Mouse (Mus musculus): ENCODE data around the gene Rtp4. TPM values are rescaled to one million over a fixed set of nuclear protein-coding genes. Genes with fewer than 3 reads are reported as not detected.

The Rtp4 gene
- total RNA-seq, 4 experiments from 2014 or later = 0.75 to 1.4 (median 1.1) TPM

DNA sequence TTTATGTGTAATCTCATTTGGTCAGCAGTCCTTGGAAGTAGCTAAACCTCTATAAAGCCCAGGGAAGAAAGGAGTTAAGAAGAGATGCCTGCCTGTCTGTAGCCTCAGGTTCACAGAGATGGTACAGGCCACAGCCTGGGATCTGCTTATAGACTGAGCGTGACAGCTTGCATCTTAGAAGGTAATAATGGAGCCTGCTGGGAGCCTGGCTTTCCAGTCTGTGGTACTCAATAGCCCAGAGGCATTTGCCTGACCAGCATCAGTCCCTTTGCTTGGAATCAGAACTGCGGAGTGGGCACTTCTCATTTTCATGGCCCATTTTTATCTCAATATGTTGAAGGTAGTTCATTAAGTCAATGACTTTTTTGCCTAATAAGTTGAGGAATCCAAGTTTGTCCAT, 54.5 kb downstream of the Rtp4 start:
- no peak for DNase-seq (ENCODE audit: low spot score in 2 of 2)

DNA sequence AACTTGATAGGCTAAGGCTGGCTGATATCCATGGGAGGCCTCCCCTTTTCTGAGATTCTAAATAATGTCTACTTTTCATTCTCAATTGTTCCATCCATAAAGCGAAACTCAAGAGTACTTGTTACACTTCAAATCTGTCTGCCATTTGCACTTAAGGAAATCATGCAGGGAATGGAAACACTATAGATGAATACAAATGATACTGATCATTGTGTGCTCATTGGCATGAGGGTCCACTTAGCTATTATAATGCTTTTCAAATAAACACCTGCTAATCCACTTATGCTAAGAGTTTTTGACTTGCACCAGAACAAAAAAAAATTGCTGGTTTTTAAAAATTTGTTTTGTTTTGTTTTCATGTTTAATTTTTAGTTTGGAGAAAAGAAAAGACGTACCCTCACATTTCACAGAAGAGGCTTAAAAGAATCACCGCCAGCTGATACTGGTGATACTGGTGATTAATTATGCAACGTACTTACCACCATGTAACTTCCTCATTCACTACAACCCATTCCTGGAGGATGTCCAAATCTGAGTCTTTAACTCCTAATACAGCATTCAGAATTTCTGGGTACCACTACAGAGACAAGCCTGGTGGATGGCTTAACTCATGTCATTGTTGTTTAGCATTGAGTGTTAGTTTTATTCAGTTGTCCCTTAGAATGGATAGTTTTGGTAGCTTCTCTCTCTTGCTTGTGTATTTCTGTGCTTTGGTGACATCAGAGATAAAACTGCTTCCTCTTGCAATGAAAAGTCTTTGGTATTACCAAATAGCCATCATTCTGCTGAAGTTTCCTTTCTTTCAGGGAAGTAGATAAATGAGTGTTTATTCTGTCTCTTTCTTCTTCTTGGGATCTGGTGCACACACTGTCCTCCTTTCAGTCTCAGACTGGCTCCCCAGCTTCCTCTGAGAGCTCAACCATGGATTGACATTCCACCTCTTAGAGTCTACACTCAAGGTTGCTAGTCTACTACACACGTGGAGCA, 71.3 kb downstream of the Rtp4 start:
- no peak for DNase-seq (ENCODE audit: low spot score in 2 of 2)

DNA sequence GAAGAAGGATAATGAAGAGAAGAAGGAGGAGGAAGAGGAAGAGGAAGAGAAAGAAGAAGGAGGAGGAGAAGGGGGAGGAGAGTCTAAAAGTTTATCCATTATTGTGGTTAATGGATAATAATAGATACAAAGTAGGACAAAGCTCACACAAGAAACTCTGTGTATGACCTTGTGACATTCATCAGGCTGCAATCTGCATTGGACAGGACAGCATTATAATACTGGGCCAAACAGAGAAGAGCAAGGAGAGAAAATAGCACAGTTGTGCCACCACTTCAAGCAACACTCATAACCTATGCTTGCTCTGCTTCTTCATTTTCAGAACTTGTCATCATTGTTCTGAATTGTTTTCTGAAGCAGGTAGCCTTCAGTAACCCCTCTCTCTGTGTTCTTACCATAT, 72.4 kb downstream of the Rtp4 start:
- no peak for DNase-seq (ENCODE audit: low spot score in 2 of 2)

DNA sequence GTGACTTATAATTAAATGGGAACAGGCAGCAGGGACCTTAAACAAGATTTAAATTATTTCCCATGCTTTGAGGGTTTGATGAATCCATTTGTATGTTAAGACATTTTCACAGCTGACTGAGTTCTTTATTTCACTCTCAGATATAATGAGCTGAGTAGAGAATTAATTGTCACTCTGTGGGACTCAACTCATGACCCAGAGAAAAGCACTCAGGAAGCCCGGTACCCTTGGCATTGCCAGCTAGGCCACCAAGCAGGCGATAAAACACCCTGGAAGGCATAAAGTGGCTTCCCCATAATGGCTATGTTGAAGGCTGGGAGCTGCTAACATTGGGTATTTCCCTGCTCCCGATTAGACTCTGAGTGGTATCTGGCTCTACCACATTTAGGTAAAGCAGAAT, 76.6 kb downstream of the Rtp4 start:
- no peak for DNase-seq (ENCODE audit: low spot score in 2 of 2)

DNA sequence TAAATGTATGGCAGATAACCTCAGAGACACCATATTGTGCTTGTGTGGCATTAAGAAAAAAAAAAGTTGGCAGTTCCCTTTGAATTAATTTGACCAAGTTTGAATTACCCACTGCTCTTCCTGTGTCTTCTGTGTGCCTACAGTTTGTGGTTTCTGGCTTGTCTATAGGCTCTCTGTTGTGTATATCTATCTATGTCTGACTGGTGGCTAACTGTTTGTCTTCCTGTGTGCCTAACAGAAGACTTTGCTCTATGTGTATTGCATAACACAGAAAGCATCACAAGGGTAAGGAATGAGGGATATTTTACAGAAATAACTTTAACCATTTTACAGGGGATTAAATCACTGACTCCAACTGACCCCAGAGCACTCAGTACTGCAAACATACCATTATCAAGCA, 77.9 kb downstream of the Rtp4 start:
- DNase-seq (ENCODE audit: low spot score in 2 of 2) = no peak

DNA sequence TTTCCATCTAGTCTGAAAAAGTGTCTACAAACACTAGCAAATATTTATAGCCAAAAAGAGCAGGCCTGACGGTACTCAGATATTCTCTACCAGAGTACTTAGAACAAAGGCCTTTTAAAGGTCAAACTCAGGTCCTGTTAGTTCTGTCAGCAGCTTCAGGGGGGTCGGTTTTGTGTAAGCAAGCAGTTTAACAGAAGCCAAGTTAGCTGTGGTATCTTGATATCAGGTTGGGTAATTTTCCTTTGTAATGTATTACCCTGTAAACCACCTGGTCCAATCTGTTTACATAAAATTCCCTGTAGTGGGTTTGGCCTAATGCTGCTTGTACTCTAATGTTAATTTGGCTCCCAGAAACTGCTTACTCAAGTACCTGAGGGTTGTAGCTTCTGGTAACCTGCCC, 86.1 kb downstream of the Rtp4 start:
- no peak for DNase-seq (ENCODE audit: low spot score in 2 of 2)

DNA sequence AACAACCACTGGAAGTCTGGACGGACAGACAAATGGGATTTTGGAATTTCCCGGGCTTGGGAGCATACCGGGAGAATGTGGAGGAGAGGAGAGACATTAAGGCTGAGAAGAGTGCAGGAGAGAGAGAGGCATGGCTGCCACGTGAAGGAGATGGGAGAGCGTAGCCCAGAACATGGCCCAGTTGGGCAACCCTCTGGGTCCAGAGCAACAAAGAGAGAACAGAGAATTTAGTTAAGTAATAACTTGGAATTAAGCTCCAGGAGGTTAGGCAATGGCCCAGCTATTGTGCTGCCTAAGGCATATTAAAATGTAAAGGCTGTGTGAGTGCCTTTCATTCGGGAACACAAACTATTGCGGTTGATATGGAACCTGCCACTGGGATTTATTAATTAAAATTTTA, 86.6 kb downstream of the Rtp4 start:
- DNase-seq (ENCODE audit: low spot score in 2 of 2) = no peak

DNA sequence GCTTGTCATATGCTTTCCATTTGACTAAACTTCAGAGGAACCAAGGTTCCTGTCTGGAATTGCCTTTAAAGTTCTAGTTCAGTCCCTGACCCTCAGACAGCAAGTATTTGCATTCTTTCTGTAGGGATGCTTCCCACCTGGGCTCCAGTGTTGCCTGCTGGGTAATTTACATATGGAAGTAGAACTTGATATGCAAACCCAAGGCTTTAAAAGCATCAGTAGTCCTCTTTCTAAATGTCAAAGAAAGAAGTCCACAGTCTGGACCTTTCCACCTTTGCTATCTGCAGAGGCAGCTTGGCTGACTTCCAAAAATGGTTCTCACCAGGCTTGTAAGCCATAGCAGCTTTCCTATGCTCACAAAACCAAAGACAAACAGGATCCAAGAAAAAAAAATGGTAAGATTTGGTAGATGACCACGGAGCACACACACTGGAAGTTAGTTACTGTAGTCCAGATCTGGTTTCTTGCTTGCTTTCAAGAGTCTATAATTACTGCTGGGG, 87.9 kb downstream of the Rtp4 start:
- no peak for DNase-seq (ENCODE audit: low spot score in 2 of 2)

DNA sequence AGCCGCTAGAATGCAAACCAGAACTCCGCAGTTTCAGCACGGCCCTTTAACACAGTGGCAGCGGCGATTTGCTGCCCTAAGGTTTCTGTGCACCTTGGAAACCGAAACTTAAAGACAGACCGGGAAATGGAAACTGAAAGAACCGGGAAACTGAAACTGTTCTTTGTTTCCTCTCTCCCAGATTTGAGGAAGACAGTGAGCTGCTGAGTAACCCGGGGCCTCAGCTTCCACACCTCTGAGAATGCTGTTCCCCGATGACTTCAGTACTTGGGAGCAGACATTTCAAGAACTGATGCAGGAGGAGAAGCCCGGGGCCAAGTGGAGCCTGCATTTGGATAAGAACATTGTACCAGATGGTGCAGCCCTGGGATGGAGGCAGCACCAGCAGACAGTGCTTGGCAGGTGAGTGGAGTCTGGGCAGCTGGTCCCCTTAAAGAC, 89.7 kb downstream of the Rtp4 start:
- no peak for DNase-seq (ENCODE audit: low spot score in 2 of 2)

DNA sequence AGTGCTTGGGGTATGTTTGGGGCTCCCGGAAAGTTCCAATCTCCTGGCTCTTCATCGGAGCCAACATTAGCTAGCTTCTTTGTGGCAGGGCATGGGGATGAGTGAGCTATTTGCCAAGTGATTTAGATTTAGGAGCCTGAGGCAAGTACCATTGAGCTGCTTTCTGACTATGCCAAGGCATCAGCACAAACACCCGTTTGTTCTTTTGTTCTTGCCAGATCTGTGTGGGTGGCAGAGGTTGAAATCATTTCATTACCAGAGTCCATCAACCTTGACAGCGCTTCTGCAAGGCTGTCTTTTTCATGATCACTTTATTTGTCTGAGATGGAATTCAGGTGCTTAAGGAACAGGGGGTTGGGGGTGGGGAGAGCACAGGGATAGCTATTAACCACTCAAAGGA, 104.1 kb downstream of the Rtp4 start:
- no peak for DNase-seq (ENCODE audit: low spot score in 2 of 2)

DNA sequence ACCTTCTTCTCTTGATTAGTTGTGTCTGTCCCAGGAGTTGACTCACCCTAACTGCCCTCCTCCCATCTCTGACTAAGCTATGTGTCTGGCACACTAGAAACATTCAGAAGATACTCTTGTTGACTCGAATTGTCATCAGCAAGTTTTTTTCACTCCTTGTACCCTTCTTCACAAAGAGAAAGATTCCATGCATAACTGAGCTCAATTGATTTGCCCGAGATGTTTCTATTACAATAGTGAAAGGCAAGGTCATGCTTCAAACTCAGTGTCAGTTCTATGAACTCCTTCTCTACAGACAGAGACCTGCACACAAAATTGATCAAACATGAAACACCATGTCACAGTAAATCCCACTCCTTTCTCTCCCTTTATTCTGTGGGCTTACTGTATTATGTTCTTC, 111.4 kb downstream of the Rtp4 start:
- no peak for DNase-seq (ENCODE audit: low spot score in 2 of 2)

DNA sequence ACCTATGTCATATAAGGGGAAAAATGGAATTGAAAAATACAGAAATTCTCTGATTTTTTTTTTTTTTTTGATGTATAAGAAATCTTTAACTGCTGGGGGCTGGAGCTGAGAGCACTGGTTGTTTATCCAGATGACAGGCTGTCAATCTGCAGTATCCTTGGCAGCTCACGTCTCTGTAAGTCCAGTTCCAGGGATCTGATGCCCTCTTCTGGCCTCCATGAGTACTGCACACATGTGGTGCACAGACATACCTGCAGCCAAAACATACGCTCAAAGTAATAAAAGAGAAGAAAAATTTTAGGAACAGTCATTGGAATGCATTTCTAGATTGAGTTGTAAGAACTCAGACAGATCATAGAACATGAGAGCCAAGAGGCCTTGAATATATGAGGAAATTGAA, 112.6 kb downstream of the Rtp4 start:
- DNase-seq (ENCODE audit: low spot score in 2 of 2) = no peak

DNA sequence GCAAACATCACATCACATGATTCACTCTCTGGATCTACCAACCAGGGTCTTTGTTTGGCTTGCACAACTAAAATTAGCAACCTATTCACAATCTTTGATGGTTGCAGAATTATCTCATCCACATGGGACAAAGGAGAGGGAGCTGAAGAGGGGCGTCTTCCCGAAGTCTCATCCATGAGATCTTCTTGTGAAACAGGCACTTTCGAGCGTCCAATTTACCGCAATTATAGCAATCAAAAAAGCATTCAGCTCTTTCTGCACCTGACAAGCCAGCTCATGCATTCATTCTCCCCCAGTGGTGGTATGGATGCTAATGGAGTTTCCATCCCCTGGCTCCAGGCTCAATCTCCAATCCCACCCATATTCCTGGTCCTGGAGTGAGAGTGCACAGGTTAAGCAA, 132.9 kb downstream of the Rtp4 start:
- DNase-seq (ENCODE audit: low spot score in 2 of 2) = no peak

DNA sequence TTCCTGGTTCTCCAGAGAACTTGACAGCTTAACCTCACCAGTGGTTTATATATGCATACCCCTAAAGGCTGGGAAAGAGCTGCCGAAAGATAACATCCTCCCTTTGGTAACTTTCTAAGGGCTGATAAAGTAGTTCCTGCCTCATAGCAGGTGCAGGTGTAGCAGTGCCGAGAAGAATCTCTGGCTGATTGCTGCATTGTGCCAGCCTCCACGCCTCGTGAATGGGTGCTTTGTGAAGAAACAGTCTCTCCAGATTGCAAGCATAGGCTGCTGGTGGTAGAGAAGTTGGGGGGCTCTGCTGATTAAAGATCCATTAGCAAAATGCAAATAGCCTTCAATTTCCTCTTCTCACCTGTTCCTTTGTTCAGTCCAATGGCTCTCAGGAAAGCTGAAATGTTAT, 133.4 kb downstream of the Rtp4 start:
- no peak for DNase-seq (ENCODE audit: low spot score in 2 of 2)

DNA sequence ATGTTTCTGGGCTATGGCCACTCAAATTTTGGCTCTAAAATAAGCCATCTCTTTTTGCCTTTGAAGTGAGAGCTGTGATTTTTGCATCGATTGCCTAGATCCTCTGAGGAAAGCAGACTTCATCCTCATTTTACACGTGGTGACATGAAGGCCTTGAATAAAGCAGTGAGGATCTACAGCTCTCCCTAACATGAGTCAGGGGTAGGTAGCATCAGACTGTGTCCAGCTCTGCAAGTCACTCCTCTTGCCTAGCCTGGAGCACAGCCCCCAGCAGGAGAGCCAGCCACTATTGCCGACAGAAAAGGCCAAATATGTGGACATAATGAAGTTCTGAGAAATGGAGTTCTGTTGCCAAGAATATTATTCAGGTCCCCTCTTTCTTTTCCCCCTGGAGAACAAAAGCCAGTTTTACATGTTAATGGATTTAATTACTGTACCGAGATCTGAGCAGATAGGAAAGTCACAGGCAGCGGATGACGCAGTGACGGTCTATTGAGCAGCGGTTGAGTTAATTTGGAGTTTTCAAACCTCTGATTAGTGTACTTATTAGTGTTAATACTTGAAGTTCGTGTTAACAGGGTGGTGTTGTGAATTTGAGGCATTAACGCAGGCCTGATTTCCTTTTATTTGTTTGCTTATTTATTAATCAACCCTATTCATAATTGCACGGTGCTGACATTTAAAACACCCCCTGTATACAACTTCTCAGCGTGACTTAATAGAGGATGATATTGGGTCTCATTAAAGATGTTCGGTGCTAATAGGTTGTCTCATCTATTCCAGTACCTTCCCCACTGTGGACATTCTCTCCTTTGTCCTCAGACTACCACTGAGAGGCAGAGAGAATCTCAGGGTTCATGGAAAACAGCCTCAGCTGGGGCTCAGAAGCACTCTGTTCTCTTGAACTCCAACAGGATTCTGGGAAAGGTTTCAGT, 139.8 kb downstream of the Rtp4 start:
- no peak for DNase-seq (ENCODE audit: low spot score in 2 of 2)

Other genes with a start within 250 kb of the Rtp4 start
- gene Rtp1, start 91.2 kb upstream of the Rtp4 start, total RNA-seq (2022) = not detected
- 10 to 100 TPM in 1 of 4 experiments, 1 to 10 TPM in 3; 7.2 to 11.9 (median 9.1) TPM for gene Masp1, start 524 bp downstream of the Rtp4 start, total RNA-seq (2022)

Measured in gastrocnemius, adult 8-10 months (tissue).